Mouse (Mus musculus): ENCODE data around the gene Patz1.

The Patz1 gene

GRCm38 (mm10) chr11:3330566-3330965 is 41.9 kb downstream of the Patz1 start:
- peak; percentile 75 for DNase-seq (ENCODE audit: low read depth, low spot score)

GRCm38 (mm10) chr11:3330991-3331750 is 42.5 kb downstream of the Patz1 start:
- no peak for DNase-seq (ENCODE audit: low read depth, low spot score)

GRCm38 (mm10) chr11:3331756-3332642 is 43.3 kb downstream of the Patz1 start:
- DNase-seq (ENCODE audit: low read depth, low spot score) = peak; percentile 95

GRCm38 (mm10) chr11:3333111-3333695 is 44.5 kb downstream of the Patz1 start:
- DNase-seq (ENCODE audit: low read depth, low spot score) = no peak

- DNase-seq (ENCODE audit: low read depth, low spot score) = no peak
These were observed 45.6 kb downstream of the Patz1 start for GRCm38 (mm10) chr11:3334141-3334710.

GRCm38 (mm10) chr11:3334711-3335316 is 46.1 kb downstream of the Patz1 start:
- peak; percentile 56 for DNase-seq (ENCODE audit: low read depth, low spot score)

GRCm38 (mm10) chr11:3335651-3336216 is 47.1 kb downstream of the Patz1 start:
- DNase-seq (ENCODE audit: low read depth, low spot score) = peak; percentile 62

- DNase-seq (ENCODE audit: low read depth, low spot score) = no peak
These were observed 47.9 kb downstream of the Patz1 start for GRCm38 (mm10) chr11:3336602-3337001.

- peak; percentile 72 for DNase-seq (ENCODE audit: low read depth, low spot score)
These were observed 48.7 kb downstream of the Patz1 start for GRCm38 (mm10) chr11:3337173-3337955.

- DNase-seq (ENCODE audit: low read depth, low spot score) = no peak
These were observed 49.3 kb downstream of the Patz1 start for GRCm38 (mm10) chr11:3337961-3338360.

GRCm38 (mm10) chr11:3341476-3341875 is 52.8 kb downstream of the Patz1 start:
- DNase-seq (ENCODE audit: low read depth, low spot score) = no peak

- DNase-seq (ENCODE audit: low read depth, low spot score) = no peak
These were observed 56.2 kb downstream of the Patz1 start for GRCm38 (mm10) chr11:3344916-3345315.

- DNase-seq (ENCODE audit: low read depth, low spot score) = no peak
These were observed 57.7 kb downstream of the Patz1 start for GRCm38 (mm10) chr11:3346351-3346750.

GRCm38 (mm10) chr11:3347091-3347834 is 58.6 kb downstream of the Patz1 start:
- peak; percentile 92 for DNase-seq (ENCODE audit: low read depth, low spot score)

GRCm38 (mm10) chr11:3347835-3348195 is 59.1 kb downstream of the Patz1 start:
- DNase-seq (ENCODE audit: low read depth, low spot score) = peak; percentile 71

GRCm38 (mm10) chr11:3348576-3349342 is 60.1 kb downstream of the Patz1 start:
- DNase-seq (ENCODE audit: low read depth, low spot score) = peak; percentile 96

GRCm38 (mm10) chr11:3349343-3349695 is 60.6 kb downstream of the Patz1 start:
- DNase-seq (ENCODE audit: low read depth, low spot score) = no peak

GRCm38 (mm10) chr11:3352131-3352530 is 63.5 kb downstream of the Patz1 start:
- no peak for DNase-seq (ENCODE audit: low read depth, low spot score)

- DNase-seq (ENCODE audit: low read depth, low spot score) = peak; percentile 87
These were observed 64.4 kb downstream of the Patz1 start for GRCm38 (mm10) chr11:3352990-3353585.

Measured in ES-CJ7 (cell line).